Mouse (Mus musculus) monocyte, adult 5-6 weeks (primary cell): ENCODE measurements at regions not wholly inside any gene's neighbourhood (a gene's known extent, or its start where the extent isn't known, plus 50 kb on each side); places are given as distances from the start of the nearest gene placed in this dataset.

ENCODE experiments used
- ATAC-seq: fragments of 153-309, 156-312 bp; replicated peaks from 2 replicates; pipeline ENCODE4 v1.8.0; 2017; ENCODE audit warnings: mild to moderate bottlenecking; ENCODE audit not compliant: low TSS enrichment, insufficient number of reproducible peaks, severe bottlenecking, poor library complexity, low FRiP score

- no peak for ATAC-seq
Observed at GRCm38 (mm10) chr14:76844717-76845116, 191.9 kb upstream of the Ccdc122 start.

- no peak for ATAC-seq
Observed at GRCm38 (mm10) chr14:76837583-76838220, 198.9 kb upstream of the Ccdc122 start.

- ATAC-seq, result no peak
Observed at GRCm38 (mm10) chr14:76836926-76837516, 199.6 kb upstream of the Ccdc122 start.

- ATAC-seq, result no peak
Observed at GRCm38 (mm10) chr14:76836271-76836670, 200.3 kb upstream of the Ccdc122 start.

GRCm38 (mm10) chr14:76834084-76834483 is 202.5 kb upstream of the Ccdc122 start:
- ATAC-seq, result no peak

- ATAC-seq, result no peak
Observed at GRCm38 (mm10) chr14:76829161-76829510, 207.4 kb upstream of the Ccdc122 start.

GRCm38 (mm10) chr14:76828453-76829160 is 208.0 kb upstream of the Ccdc122 start:
- no peak for ATAC-seq

GRCm38 (mm10) chr14:76824066-76824465 is 212.5 kb upstream of the Ccdc122 start:
- no peak for ATAC-seq

- ATAC-seq, result no peak
Observed at GRCm38 (mm10) chr14:76822766-76823325, 213.7 kb upstream of the Ccdc122 start.

GRCm38 (mm10) chr14:76821892-76822291 is 214.7 kb upstream of the Ccdc122 start:
- no peak for ATAC-seq

GRCm38 (mm10) chr14:76821484-76821883 is 215.1 kb upstream of the Ccdc122 start:
- no peak for ATAC-seq

GRCm38 (mm10) chr14:76820989-76821388 is 215.6 kb upstream of the Ccdc122 start:
- no peak for ATAC-seq

GRCm38 (mm10) chr14:76819690-76820089 is 216.9 kb upstream of the Ccdc122 start:
- no peak for ATAC-seq

- ATAC-seq, result no peak
Observed at GRCm38 (mm10) chr14:76818256-76819010, 218.1 kb upstream of the Ccdc122 start.

- no peak for ATAC-seq
Observed at GRCm38 (mm10) chr14:76817189-76817772, 219.3 kb upstream of the Ccdc122 start.

GRCm38 (mm10) chr14:76816666-76817065 is 219.9 kb upstream of the Ccdc122 start:
- no peak for ATAC-seq

- no peak for ATAC-seq
Observed at GRCm38 (mm10) chr14:76812155-76812875, 224.3 kb upstream of the Ccdc122 start.
